Mouse (Mus musculus) midbrain, embryonic 16.5 days (tissue): ENCODE results near the gene Lcmt1. TPM values are rescaled to one million over a fixed set of nuclear protein-coding genes. Genes with fewer than 3 reads are reported as not detected.

Experiments
- ATAC-seq: fragments of 200-750 bp; cut with Nextera tagmentation; 2 replicates; pipeline ENCODE4 v1.8.0; 2017; ENCODE audit warnings: moderate TSS enrichment
- H3K27ac ChIP-seq: fragments of 300-500 bp; sonication (generic); 2 replicates; pipeline ENCODE4 v1.5.1; 2014; ENCODE audit warnings: mild to moderate bottlenecking, low read length, mixed read lengths
- H3K27me3 ChIP-seq: fragments of 300-500 bp; sonication (generic); 2 replicates; pipeline ENCODE4 v1.6.1; 2014; ENCODE audit warnings: low read depth, low read length, mixed read lengths; ENCODE audit not compliant: control insufficient read depth, insufficient read depth
- H3K36me3 ChIP-seq: fragments of 300-500 bp; sonication (generic); 2 replicates; pipeline ENCODE4 v1.6.1; 2014; ENCODE audit warnings: mild to moderate bottlenecking, low read length, moderate library complexity, mixed read lengths; ENCODE audit not compliant: control insufficient read depth, insufficient read depth
- H3K4me1 ChIP-seq: fragments of 300-500 bp; sonication (generic); 2 replicates; pipeline ENCODE4 v1.6.1; 2014; ENCODE audit warnings: mild to moderate bottlenecking, low read length, mixed read lengths; ENCODE audit not compliant: control insufficient read depth, insufficient read depth
- H3K4me2 ChIP-seq: fragments of 300-500 bp; sonication (generic); 2 replicates; pipeline ENCODE4 v1.6.1; 2014; ENCODE audit warnings: mild to moderate bottlenecking, low read length, mixed read lengths
- H3K4me3 ChIP-seq: fragments of 300-500 bp; sonication (generic); 2 replicates; pipeline ENCODE4 v1.5.1; 2014; ENCODE audit warnings: low read depth, mild to moderate bottlenecking, low read length, moderate library complexity, mixed read lengths
- H3K9ac ChIP-seq: fragments of 300-500 bp; sonication (generic); 2 replicates; pipeline ENCODE4 v1.6.1; 2014; ENCODE audit warnings: low read depth, low read length, mixed read lengths
- H3K9me3 ChIP-seq: fragments of 300-500 bp; sonication (generic); replicated peaks from 2 replicates; pipeline ENCODE4 v1.6.1; 2014; ENCODE audit warnings: mild to moderate bottlenecking, low read length, mixed read lengths; ENCODE audit not compliant: control insufficient read depth, poor library complexity, severe bottlenecking
- WGBS: fragments of 180-500 bp; shearing (Covaris S2); extraction: QIAGEN DNeasy Blood & Tissue Kit; methylation state at CpG from one replicate; pipeline ENCODE4 v1.1.7; 2014; 5-methylcytosine and 5-hydroxymethylcytosine counted together
- polyA plus RNA-seq: library from polyadenylated mRNA; unstranded; fragments of >200 nt; fragmentation: Nextera tagmentation; extraction: Ambion mirVana; gene quantifications from 2 replicates; pipeline ENCODE4 v1.2.1, GENCODE M21; 2015

Lcmt1 gene
- polyA plus RNA-seq, 1 experiment from 2014 or later = 117 TPM

GRCm38 (mm10) chr7:123354392-123354791 is 15.2 kb upstream of the Lcmt1 start:
- no peak overlapping the region for H3K27ac ChIP-seq
- H3K4me2 ChIP-seq = no peak overlapping the region
- no peak overlapping the region for H3K9ac ChIP-seq
- no peaks in the 10 kb centered on the region for H3K27me3 ChIP-seq
- H3K4me1 ChIP-seq = no peaks in the 10 kb centered on the region
- no peaks in the 10 kb centered on the region for H3K36me3 ChIP-seq
- no peaks in the 10 kb centered on the region for H3K9me3 ChIP-seq
- no peak for ATAC-seq
- no peak overlapping the region for H3K4me3 ChIP-seq
- WGBS = 85% methylated on average over 5 of the region's 5 CpGs

GRCm38 (mm10) chr7:123354851-123355250 is 14.7 kb upstream of the Lcmt1 start:
- H3K36me3 ChIP-seq = no peaks in the 10 kb centered on the region
- H3K27me3 ChIP-seq = no peaks in the 10 kb centered on the region
- H3K4me1 ChIP-seq = no peaks in the 10 kb centered on the region
- no peak overlapping the region for H3K4me2 ChIP-seq
- H3K27ac ChIP-seq = no peak overlapping the region
- H3K9ac ChIP-seq = no peak overlapping the region
- 97% methylated on average over 2 of the region's 2 CpGs for WGBS
- no peaks in the 10 kb centered on the region for H3K9me3 ChIP-seq
- no peak overlapping the region for H3K4me3 ChIP-seq
- no peak for ATAC-seq

GRCm38 (mm10) chr7:123356158-123356557 is 13.4 kb upstream of the Lcmt1 start:
- H3K4me1 ChIP-seq = no peaks in the 10 kb centered on the region
- H3K9ac ChIP-seq = no peak overlapping the region
- no peak overlapping the region for H3K4me3 ChIP-seq
- H3K9me3 ChIP-seq = no peaks in the 10 kb centered on the region
- no peaks in the 10 kb centered on the region for H3K27me3 ChIP-seq
- ATAC-seq = no peak
- H3K27ac ChIP-seq = no peak overlapping the region
- no peaks in the 10 kb centered on the region for H3K36me3 ChIP-seq
- 91% methylated on average over 3 of the region's 3 CpGs for WGBS
- H3K4me2 ChIP-seq = no peak overlapping the region

DNA sequence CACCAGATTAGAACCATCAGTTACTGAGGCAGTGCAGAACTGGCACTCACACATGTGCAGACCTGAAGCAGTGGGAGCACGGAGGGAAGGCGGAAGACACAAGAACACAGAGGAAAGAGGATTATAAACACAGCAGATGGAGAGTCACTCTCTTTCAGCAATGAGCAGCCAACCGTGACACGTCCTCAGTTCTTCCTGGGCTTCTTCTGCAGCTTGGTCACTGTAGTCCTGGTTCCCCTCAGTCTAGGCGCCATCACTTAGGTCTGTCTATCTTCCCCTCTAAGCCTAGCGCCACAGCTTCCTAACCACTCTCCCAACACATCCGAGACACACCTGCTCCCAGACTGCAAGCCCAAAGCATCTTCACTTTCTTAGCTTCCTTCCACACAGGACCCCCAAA is 10.5 kb upstream of the Lcmt1 start:
- no peak for ATAC-seq
- no peak overlapping the region for H3K27ac ChIP-seq
- no peaks in the 10 kb centered on the region for H3K9me3 ChIP-seq
- H3K27me3 ChIP-seq = no peaks in the 10 kb centered on the region
- WGBS = 50% methylated on average over 7 of the region's 7 CpGs
- H3K4me2 ChIP-seq = no peak overlapping the region
- H3K36me3 ChIP-seq = no peaks in the 10 kb centered on the region
- no peak overlapping the region for H3K4me3 ChIP-seq
- H3K9ac ChIP-seq = no peak overlapping the region
- H3K4me1 ChIP-seq = no peaks in the 10 kb centered on the region

DNA sequence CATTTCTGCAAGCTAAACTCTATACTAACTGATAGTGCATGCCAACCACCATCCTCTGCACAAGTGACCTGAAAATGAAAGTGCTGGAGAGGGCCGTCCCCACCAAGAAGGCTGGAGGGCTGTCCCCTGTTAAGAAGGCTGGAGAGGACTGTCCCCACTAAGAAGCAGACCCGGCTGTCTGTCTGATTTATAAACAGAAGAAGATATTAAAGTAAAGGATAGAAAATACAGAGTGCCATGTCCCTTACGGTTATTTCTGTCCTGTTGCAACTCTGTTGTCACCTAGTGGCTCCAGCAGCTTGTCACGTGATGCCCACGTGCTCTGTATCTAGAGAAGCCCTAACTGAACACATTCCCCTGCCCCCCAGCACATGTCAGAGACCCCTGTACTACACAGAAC is 9.4 kb upstream of the Lcmt1 start:
- Histone ChIP-seq H3K27me3 (no peaks in the 10 kb centered on the region), H3K4me2 (no peak overlapping the region), H3K4me1 (no peaks in the 10 kb centered on the region), H3K4me3 (no peak overlapping the region), H3K36me3 (no peaks in the 10 kb centered on the region), H3K9me3 (no peaks in the 10 kb centered on the region), H3K9ac (no peak overlapping the region), H3K27ac (no peak overlapping the region)
- ATAC-seq = no peak
- 84% methylated on average over 5 of the region's 5 CpGs for WGBS

GRCm38 (mm10) chr7:123361229-123361980 is 8.2 kb upstream of the Lcmt1 start:
- H3K27ac ChIP-seq = no peak overlapping the region
- H3K4me1 ChIP-seq = no peaks in the 10 kb centered on the region
- no peak overlapping the region for H3K4me2 ChIP-seq
- no peaks in the 10 kb centered on the region for H3K36me3 ChIP-seq
- H3K9ac ChIP-seq = no peak overlapping the region
- no peak overlapping the region for H3K4me3 ChIP-seq
- ATAC-seq = no peak
- no peaks in the 10 kb centered on the region for H3K9me3 ChIP-seq
- 94% methylated on average over 7 of the region's 7 CpGs for WGBS
- no peaks in the 10 kb centered on the region for H3K27me3 ChIP-seq

DNA sequence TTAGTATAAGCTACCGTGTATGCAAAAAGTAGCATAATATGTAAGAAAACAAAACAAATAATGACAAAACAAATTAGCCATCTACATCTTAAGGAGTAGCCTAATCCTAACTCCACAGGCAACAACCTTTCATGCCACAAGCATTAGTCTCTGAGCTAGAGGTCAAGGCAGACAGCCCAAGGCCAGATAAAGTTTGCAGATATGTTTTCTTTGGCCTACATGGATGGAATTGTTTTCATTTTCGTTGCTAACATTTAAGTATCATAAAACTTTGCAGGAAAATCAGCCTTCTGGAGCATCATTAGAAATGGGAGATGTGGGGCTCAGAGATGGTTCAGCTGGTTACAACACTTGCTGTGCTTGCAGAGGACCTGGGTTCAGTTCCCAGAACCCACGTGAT is 6.8 kb upstream of the Lcmt1 start:
- Histone ChIP-seq H3K4me3 (no peak overlapping the region), H3K4me2 (no peak overlapping the region), H3K4me1 (peaks cover 7% of the 10 kb centered on the region), H3K9ac (no peak overlapping the region), H3K27ac (no peak overlapping the region), H3K9me3 (no peaks in the 10 kb centered on the region), H3K36me3 (no peaks in the 10 kb centered on the region), H3K27me3 (no peaks in the 10 kb centered on the region)
- no peak for ATAC-seq
- WGBS = 94% methylated on average over 3 of the region's 3 CpGs

DNA sequence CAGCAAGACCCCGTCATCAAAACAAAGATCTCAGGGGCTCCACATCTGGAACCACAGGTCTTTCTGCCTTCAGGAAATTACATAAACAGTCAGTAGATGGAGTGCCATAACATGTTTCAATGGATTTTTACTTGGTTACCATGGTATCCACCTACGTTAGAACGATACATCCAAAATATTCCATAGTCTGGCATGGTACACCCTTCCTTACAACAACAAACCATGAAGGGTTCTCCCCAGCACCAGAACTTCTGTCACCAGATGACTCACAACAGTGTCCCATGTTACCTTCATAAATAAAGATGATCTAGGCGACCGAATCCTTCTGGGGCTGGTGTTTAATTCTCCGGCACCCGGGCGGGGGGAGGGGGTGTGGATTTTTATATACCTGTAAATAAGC is 5.6 kb upstream of the Lcmt1 start:
- H3K9ac ChIP-seq = no peak overlapping the region
- H3K4me3 ChIP-seq = no peak overlapping the region
- WGBS = 90% methylated on average over 8 of the region's 8 CpGs
- no peak for ATAC-seq
- no peaks in the 10 kb centered on the region for H3K9me3 ChIP-seq
- no peaks in the 10 kb centered on the region for H3K36me3 ChIP-seq
- peaks cover 19% of the 10 kb centered on the region for H3K4me1 ChIP-seq
- H3K4me2 ChIP-seq = no peak overlapping the region
- no peaks in the 10 kb centered on the region for H3K27me3 ChIP-seq
- H3K27ac ChIP-seq = no peak overlapping the region

DNA sequence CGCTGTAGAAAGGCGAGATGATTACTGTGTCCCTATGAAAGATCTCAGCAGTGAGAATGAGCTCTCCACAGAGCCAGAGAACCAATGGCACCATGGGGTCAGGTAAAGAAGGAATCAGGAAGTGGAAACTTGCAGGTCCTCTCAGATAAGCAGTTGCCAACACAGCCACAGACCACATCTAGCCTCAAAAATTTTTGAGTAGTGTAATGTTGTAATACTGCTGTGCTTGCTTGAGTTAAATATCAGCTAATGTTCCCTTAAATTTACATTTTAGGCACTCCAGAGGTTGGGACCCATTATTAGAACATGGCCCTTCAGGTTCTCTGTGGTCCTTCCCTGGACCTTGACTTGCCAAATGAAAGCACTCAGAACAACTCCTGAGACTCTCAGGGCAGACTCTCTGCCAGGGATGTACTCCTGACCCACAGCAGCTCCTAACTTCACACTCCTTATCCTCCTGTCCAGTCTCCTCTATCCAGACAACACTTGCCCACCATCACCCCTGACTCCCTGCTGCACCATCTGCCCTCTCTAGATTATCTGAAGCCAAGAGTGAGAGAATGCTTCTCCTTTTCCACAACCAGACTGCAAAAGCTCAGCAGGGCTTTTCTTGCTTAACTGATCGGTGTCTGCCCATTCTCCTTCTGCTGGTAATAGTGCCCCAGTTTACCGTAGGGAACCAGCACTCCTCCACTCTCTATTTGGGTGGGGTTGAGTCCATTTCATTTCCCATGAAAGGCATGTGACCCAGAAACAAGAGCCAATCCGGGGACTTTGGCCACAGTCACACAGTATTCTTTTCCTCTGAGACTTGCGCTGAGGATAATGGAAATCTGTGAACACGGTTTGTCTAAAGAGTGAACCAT is 3.5 kb upstream of the Lcmt1 start:
- no peaks in the 10 kb centered on the region for H3K36me3 ChIP-seq
- no peak overlapping the region for H3K4me2 ChIP-seq
- H3K27me3 ChIP-seq = no peaks in the 10 kb centered on the region
- no peak overlapping the region for H3K4me3 ChIP-seq
- peaks cover 21% of the 10 kb centered on the region for H3K4me1 ChIP-seq
- WGBS = 74% methylated on average over 7 of the region's 7 CpGs
- H3K9ac ChIP-seq = no peak overlapping the region
- no peaks in the 10 kb centered on the region for H3K9me3 ChIP-seq
- no peak overlapping the region for H3K27ac ChIP-seq
- ATAC-seq = no peak
